Mouse (Mus musculus) thymus, adult 2 months (tissue): Measurements from ENCODE around the gene Ssr3.

ENCODE experiments used
- CTCF ChIP-seq: fragments of 200-500 bp; IDR thresholded peaks from 2 replicates; pipeline ENCODE4 v1.5.1; 2012; ENCODE audit warnings: mild to moderate bottlenecking, control low read depth, low read length, moderate library complexity, borderline replicate concordance; ENCODE audit not compliant: control insufficient read depth, poor library complexity, insufficient read depth; ENCODE audit errors: extremely low read depth
- POLR2A ChIP-seq: fragments of 200-500 bp; IDR thresholded peaks from 2 replicates; pipeline ENCODE4 v1.6.1; 2012; ENCODE audit warnings: mild to moderate bottlenecking, low read length, control low read depth, moderate library complexity; ENCODE audit not compliant: control insufficient read depth, poor library complexity, insufficient read depth; ENCODE audit errors: extremely low read depth

- TF ChIP-seq CTCF, result no peak
- no peak for TF ChIP-seq POLR2A
Measured at GRCm38 (mm10) chr3:65337835-65338464, 54.5 kb downstream of the Ssr3 start.
